Mouse (Mus musculus) monocyte, adult 2 months (primary cell): ENCODE results near the gene Gm20388.

Experiments used
- DNase-seq, 2 experiments: peaks; one replicate each; pipeline ENCODE4 v3.0.0; 2022; ENCODE audit warnings: low spot score in 2 of 2, low read depth in 1 of 2

Gm20388 gene

DNA sequence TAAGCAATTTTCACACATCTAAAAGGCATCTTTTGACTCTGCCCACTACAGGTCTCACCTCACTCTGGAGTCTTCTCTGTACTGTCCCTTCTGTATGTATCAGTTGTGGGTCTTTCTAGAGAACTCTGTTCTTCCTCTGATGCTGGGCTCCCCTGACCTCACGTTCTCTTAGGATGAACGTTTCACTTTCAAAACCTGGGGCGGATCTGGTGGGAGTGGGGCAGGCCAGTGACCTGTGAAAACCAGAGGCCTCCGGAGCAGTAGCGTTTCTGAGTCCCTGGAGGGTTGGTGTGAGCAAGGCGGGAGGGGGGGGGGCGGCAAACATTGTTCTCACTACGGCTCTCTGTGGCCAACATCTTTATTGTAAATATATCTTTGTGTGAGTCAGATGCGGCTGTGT, 2147.9 kb downstream of the Gm20388 start:
- DNase-seq: no peak

DNA sequence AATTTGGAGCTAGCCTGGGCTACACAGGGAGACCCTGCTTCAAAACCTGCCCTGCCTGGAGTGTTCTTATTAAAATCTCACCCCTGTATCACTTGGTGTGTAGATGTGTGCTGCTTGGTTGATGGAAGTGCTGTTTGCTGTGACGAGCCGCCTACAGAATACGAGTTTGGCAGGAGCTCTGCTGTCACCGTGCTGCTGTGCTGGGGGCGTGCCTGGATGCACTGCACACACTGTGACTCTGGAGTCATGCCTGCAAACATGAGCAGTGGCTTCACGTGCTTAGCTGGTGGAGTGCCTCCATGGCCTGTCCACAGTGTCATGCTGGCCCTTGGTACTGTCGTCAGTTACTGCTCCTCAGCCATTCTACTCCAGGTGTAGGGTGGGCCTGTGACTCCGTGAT, 2148.3 kb downstream of the Gm20388 start:
- DNase-seq: no peak

DNA sequence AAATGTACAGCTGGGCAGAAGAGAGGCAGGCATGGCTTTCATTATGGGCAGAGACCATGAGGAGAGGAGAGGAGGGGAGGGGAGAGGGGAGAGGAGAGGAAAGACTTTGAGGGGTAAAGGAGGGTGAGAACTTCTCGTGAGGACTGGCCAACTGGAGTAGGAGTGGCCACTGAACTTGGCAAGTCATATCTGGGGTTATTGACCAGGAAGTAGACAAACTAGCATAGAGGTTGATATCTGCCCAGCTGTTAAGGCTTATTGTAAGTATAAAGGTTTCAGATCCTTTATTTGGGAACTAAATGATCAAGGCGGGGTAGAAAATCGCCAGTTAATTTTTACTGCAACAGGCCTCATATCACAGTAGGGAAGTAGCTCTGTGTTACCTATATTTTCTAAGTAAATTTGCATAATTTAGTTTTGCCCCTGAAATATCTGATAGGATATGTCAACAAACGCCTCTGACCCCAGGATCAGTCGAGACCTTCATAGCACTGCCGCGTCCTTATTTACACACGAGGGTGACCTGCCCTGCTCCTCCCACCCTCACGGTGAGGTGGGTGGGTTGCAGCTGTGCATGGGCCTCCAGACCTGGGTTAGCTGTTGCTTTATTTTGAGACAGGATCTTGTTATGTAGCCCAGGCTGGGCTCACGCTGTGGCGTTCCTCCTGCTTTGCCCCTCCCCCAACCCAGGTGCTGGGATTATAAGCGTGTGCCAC, 2152.0 kb downstream of the Gm20388 start:
- no peak for DNase-seq

DNA sequence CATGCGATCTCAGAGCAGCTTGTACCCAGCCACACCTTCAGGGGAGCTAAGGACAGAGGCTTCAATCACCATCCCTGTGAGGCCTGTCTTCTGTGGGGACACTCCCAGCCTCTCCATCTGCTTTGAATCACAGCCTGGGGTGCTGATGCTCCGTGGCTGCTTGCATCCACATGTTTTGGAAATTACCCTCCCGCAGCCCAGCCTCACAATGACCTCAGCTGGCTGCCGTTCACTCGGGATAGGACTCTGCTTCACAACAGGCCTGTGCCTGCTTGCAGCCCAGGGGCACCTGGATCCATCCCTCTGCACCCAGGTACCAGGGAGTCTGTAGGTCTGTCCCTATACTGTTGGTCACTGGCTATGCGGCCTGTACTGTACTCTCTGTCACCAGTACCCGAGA, 2153.7 kb downstream of the Gm20388 start:
- no peak for DNase-seq

DNA sequence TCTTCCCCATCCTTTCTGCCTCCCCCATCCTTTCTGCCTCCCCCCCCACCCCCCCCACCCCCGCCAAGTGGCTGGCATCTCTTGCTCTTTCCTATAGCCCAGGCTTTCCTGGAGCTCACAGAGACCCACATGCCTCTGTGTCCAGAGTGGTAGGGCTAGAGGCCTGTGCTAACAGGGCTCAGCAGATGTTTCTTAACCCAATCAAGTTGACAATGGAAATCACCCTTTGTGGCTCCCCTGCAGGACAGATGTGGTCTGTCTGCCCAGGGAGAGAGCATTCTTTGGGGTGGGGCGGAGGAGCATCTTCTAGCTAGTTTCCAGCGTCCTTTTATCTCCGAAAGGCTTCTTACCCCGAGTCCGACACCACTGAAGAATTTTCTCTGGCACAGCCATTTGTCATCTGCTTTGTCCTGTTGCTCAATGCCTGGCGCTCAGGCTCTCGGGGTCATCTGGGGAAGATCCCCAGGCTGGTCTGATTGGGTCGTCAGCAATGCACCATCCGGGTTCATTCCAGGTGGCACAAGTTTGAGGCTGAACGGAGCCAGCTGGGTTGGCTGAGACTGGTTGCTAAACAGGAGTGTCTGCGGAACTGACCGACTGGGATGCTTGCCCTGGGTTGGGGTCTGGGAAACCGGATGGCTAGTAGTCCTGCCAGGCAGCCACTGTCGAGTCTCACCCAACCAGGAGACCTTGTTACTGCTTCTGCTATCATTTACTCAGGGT, 2157.3 kb downstream of the Gm20388 start:
- no peak for DNase-seq

DNA sequence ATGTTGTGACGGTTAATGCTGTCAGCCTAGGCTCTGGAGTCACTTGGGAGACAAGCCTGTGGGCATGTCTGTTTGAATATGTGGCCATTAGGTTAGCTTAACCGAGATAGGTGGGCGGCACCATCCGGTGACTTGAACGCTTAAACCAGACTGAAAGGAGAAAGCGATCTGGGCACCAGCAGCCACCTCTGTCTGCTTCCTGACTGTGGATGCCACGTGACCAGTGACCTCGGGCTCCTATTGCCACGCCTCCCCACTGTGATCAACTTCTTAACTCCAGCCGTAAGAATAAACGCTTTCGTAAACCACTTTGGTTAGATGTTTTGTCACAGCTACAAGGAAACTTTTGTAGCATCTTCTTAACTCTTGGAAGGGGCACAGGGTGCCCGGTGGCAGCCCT, 2158.0 kb downstream of the Gm20388 start:
- no peak for DNase-seq

DNA sequence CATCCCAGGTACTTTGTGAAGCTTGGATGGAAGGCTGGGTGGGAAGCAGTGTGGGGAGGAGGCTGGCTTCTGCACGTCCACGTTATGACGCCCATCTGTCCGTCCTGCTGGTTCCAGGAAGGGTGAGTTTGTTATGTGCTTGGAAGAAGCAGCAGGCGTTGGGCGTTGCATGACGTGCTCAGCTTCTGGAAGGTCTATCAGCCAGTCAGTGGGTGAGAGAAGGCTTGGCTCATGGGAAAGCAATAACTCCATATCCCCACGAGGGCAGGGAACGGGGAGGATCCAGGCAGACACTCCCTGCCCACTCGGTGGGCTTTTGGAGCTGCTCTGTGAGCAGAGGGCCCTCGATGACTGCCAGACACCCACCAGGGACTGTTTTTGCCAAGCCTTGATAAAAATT, 2158.6 kb downstream of the Gm20388 start:
- no peak for DNase-seq

DNA sequence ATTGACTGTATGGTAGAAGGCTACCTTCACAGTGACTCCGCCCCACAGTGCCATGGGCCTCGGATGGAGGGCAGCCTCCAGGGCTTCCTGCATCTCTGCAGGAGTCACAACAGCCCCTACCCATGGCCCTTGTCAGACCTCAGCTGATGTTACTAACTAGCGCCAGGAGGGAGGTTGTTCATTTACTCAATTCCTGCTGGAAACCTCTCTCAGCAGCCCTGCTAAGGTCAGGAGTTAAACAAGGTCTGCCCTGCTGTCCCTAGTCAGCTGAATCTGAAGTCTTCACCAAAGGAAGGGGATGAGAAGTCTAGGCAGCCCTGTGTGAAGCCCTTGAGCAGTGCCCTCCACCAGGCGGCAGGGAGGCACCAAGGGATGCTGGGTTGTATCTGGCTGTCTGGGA, 2160.6 kb downstream of the Gm20388 start:
- no peak for DNase-seq

DNA sequence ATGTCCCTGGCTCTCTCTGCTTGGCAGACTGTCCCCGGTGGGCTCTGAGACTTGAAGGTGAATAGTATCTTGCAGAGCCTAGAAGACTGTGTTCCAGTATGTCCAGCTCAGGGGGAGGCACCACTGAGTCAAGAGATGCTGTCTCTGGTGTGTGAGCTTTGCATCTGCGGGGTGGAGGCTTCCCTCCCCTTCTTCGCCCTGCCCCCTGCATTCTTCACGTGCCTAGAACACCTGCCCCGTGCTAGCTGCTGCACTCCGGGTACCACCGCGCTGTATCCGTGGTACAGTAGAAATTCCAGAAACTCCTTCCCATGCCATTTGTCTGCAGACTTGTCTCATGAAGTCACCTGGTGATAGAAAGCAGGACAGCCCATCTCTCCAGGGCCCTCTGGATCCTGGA, 2163.3 kb downstream of the Gm20388 start:
- DNase-seq: no peak

DNA sequence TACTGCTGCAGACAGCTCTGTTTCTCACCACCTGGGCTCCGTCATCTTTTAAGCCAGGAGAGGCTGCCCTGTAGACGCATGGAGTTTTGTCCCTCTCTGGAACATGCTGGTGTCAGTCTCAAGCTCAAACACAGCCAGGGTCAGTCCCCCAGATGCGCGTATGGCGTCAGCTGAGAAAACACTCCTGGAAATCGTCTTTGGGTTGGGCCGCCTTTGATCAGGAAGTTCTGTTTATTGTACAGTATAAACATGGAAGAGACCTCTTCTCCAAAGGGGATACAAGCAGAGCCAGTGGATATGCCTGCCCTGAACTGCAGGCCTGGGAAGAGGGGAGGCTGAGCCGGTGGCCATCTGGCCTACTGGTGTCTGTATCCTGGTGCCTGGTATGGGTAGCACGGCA, 2163.8 kb downstream of the Gm20388 start:
- DNase-seq: no peak

DNA sequence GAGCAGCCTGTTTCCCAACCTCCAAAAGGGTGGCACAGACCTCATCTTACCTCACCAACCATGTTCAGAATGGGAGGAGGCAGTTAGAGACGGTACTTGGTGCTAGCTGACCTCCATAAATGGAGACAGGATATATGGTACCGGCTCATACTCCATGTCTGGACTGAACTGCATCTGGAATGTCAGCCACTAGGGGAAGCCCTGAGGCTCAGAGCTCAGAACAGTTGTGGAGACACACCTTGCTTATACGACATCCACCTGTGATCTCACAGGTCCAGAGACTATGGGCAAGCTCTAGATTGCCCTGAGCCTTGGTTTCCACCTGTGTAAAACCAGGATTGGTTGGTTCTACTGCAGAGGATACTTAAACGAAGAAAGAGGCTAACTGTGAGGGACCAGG, 2164.3 kb downstream of the Gm20388 start:
- DNase-seq: no peak

DNA sequence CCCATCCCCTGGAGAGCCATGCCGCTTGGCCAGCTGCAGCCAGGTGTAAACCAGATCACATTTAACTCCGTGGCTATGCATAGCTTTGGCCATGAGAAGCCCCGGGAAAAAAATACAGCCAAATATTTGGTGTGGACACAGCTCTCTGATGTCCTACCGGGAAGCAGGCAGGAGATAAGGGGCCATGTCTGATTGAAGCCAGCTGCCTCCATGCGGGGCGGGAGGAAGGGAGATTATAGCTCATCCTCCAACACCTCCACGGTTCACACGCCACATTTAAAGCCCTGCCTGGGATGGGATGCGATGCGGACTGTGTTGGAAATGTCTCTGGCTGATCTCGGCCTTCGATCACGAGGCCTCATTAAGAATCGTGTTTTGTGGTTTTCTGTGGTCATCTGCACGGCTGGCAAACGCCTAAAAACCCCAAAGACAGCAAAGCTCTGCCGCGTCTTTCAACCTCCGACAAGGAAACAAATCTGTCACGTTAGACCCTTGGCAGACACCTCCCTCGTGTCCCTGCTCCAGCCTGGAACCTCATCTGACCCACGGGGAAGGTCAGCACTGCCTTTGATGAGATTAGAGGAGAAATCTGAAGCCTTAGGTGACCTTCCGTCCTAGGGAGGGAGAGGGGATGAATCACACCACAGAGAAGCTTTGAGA, 2165.7 kb downstream of the Gm20388 start:
- DNase-seq: no peak

DNA sequence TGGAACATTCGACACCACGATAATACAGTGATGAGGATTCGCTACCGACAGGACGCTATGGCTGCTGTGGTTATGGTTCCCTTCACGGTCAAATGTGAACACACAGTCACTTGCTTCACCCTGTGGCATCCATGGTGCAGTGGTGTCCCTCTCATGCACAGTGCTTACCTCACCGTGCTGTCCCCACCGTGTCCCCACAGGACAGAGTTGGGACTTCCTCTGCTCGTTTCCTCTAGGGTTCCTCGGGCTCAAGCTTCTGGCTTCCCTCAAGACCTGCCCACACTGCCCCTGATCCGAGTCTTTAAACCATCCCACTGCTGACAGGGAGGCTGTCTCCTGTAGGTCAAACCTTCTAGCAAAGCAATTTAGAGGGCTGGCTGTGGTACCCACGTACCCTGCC, 2167.7 kb downstream of the Gm20388 start:
- no peak for DNase-seq

DNA sequence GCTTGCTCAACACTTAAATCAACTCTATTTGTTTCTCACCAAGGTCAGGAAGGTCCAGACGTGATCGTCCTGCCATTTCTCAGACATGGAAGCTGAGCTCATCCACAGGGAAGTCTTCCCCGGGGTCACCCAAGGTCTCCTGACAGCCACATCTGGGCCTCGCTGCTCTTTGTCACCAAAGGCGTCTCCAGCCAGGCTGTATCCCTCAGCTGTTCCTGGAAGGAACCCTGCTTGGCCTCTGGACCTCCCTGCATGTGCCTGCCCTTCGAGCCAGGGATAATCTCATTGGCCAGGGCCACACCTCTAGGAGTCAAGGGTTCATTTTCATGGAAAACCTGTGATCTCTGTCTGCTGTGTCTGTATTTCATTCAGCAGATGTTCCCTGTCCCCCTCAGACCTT, 2168.5 kb downstream of the Gm20388 start:
- DNase-seq: no peak

DNA sequence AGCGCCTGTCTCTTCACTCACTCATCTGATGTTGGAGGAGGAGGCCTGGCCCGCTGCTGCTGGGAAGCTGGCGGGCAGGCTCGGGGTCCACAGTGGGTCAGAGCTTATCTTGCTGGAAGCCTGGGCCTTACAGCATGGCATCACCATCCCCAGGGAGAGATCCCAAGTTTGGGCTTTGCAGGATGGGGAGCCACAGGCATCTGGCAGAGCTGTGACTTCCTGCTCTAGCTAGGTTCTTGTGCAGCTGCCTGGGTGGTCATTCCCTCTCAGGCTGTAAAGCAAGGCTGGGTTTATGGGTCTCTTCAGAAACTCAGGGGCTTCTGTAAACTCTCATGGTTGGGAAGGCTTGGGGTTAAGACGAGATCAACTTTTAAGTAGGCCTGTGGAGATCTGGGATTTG, 2169.7 kb downstream of the Gm20388 start:
- DNase-seq: no peak

DNA sequence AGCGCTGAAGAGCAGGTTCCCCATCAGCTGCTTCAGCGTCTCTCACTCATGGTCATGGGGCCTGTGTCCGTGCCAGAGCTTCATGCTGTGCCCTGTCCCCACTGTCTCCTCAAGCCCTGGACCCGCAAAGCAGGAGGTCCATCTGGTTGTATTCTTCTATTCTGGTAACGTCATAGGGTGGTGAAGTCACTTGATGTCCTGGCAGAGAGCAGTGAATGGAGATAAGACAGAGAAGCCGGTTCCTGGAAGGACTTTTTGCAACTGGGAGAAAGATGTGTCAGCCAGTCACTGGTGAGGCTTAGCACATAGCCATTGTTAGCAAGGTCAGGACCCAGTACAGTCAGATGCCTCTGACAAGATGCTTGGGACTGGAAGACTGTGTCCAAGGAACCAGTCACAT, 2172.8 kb downstream of the Gm20388 start:
- DNase-seq: no peak

DNA sequence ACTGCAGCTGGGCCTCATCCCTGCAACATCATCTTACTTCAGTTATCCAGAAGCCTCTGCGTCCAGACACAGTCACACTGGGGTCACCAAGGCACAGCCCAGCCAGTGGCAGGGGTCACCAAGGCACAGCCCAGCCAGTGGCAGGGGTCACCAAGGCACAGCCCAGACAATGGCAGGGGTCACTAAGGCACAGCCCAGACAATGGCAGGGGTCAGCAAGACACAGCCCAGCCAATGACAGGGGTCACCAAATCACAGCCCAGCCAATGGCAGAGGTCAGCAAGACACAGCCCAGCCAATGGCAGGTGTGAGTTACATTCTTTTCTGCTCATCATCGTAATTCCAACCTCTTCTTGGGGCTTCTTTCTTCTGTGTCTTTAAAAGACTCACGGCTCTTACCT, 2173.5 kb downstream of the Gm20388 start:
- DNase-seq: no peak

DNA sequence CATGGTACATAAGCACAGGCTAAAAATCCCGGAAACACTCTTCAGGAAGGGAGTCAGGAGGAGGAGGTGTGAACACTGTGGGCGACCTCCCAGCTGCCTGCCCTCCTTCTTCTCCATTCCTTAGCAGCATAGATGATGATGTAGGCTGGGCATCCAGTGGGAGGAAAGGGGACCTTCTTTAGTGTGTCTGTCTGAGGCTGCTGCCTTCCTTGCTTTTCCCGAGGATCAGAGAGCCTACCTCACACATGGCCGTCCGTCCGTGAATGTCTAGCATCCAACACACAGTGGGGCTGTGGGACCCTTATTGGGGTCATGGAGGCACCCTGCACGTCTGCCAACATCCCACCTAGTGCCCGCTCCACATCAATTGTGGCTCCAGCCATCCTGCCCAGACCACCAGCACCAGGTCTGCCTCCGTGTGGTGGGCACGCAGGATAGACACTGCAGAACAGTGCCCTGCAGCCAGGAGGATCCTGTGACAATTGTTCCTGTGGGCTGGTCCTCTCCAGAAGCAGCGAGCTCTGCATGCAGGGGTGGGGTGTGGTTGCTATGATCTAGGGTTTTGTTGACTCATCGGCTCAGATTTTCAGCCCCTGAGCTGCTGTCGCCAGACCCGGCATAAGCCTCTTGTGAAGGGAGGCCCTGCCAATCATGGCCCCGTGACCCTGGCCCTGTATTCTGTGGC, 2174.2 kb downstream of the Gm20388 start:
- DNase-seq: no peak

DNA sequence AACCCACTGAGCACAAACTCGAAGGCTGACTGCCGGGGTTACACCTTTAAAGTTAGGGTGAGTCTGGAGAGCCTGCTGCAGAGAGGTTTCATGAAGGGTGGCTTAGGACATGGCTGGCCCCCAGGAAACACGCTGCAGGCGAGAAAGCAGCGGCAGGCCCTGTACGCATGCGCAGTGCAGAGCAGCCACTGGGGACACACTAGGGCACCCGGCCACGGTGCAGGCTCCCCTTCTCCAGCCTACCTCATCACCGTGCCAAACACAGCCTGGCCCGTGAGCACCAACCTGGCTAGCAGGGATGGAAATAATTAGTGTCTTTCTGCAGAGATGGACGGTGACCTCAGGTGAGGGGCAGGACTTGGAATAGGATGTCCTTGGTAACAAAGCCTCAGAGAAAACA, 2175.4 kb downstream of the Gm20388 start:
- no peak for DNase-seq

DNA sequence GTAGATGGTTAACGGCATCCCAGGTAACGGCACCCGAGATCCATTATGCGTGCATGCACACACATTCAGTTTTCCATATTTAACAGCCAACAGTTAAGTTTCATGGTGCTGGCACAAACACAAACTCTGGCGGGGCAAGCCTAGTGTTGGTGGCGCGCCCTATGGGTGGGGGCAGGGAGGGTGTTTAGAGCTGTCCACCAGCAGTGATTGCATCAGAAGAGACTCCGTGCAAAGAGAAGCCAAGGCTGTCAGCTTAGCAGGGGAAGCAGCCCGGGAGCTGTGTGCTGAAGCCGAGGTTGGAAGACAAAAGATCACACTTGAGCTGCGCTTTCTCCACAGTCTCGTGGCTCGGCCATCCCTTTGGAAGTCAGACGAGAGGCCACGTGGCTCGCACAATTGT, 2178.0 kb downstream of the Gm20388 start:
- DNase-seq: no peak

DNA sequence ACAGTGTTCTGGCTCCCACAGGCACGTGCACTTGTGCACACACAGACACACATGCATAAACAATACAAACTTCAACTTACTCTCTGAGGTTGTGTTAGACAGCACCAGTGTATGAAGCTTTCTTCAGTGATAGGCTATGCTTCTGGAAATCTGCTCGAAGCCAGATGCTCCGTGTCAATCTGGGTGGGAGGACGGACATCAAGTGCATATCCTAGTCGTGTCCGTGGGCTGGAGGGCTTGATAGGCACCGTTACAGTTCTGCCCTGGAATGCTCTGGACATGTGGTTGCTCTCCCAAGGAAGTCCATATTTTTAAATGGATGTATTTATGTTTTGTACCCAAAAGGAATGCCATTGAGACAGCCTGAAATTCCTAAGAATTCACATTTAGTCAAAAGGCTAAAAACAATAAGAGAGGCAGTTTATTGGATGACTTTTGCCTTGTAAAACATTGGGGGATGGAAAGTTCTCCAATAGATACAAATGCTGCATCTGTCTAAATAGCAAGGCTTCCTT, 2178.6 kb downstream of the Gm20388 start:
- no peak for DNase-seq

DNA sequence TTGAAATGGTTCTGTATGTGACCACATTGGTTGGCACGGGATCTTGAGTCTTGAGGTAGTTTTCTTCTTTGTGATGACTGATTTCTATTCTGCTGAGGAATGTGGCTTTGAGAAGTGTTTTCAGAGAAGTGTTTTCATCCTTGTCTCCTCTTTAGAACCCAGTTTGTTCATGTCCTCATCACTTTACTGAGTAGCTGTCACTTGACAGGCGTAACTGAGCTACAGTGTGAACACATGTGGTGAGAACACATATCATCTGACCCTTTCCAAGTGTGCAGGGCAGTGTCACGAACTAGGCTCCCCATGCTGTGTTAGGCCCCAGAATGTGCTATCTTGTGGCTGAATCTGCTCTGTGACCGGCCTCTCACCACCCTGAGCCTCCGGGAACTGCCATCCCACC, 2181.8 kb downstream of the Gm20388 start:
- DNase-seq: no peak
